Mouse (Mus musculus) heart, adult 2 months (tissue): Measurements from ENCODE around the gene Dnaja3.

Source experiments
- CTCF ChIP-seq: fragments of 200-600 bp; IDR thresholded peaks from 2 replicates; pipeline ENCODE4 v1.8.1; 2022; ENCODE audit warnings: antibody characterized with exemption, mild to moderate bottlenecking, moderate library complexity
- EP300 ChIP-seq: fragments of 200-500 bp; IDR thresholded peaks from 2 replicates; pipeline ENCODE4 v1.6.1; 2011; ENCODE audit warnings: low read depth, low read length, control low read depth; ENCODE audit not compliant: insufficient read depth
- POLR2A ChIP-seq: fragments of 200-500 bp; IDR thresholded peaks from 2 replicates; pipeline ENCODE4 v1.6.1; 2011; ENCODE audit warnings: mild to moderate bottlenecking, low read depth, low read length, control low read depth; ENCODE audit not compliant: insufficient read depth

GRCm38 (mm10) chr16:4596836-4597235 is 43.0 kb upstream of the Dnaja3 start:
- no peak for TF ChIP-seq POLR2A
- no peak for TF ChIP-seq CTCF
- TF ChIP-seq EP300, result no peak
